Comparison of ENCODE assay signal across 10 mouse cellular contexts in genomic region chr4:145229524-145230163, GRCm38 (mm10). TPM values are rescaled to one million over a fixed set of nuclear protein-coding genes. Genes with fewer than 3 reads are reported as not detected.
DNase-seq lines count a peak whose midpoint lies in the region; ATAC-seq and TF ChIP-seq lines count a peak whose summit lies in the region.
"Had no signal": no experiment of that assay in that cellular context is flagged by ENCODE, and none has a peak within 500 bp of the region (broad histone marks: within the 10 kb centered on the region; RNA-seq: fewer than 3 reads in every experiment).

No protein-coding gene starts in this region.

- peak; percentile 72; the same call in 1 of the 2 replicates for ATAC-seq in heart, embryonic 11.5 days (replicated peaks; ENCODE audit: insufficient number of reproducible peaks, low FRiP score, low TSS enrichment)
- ATAC-seq in erythroid progenitor cell, adult 5-6 weeks (replicated peaks; ENCODE audit: low FRiP score, poor library complexity, severe bottlenecking): no peak
- no peak for ATAC-seq in monocyte, adult 5-6 weeks (replicated peaks; ENCODE audit: insufficient number of reproducible peaks, low FRiP score, low TSS enrichment, poor library complexity, severe bottlenecking)

- no peak for TF ChIP-seq CTCF in gastrocnemius, adult 2 months (IDR thresholded peaks at IDR 0.05)

- 80% methylated on average over 5 of the region's 5 CpGs for WGBS in heart, embryonic 11.5 days (ENCODE audit: insufficient replicate concordance)

- no peak overlapping the region for H3K9ac ChIP-seq in heart, embryonic 11.5 days (ENCODE audit: low read depth, low read length)
- H3K9ac ChIP-seq: midbrain, embryonic 12.5 days had no signal

- H3K9me3 ChIP-seq in heart, embryonic 11.5 days (replicated peaks; ENCODE audit: control insufficient read depth, low read length): no peaks in the 10 kb centered on the region
- H3K9me3 ChIP-seq: midbrain, embryonic 12.5 days had no signal

- H3K4me2 ChIP-seq in heart, embryonic 11.5 days: no peak overlapping the region
- H3K4me2 ChIP-seq: midbrain, embryonic 12.5 days had no signal

- intact Hi-C loops in gastrocnemius, adult 2 months (cut with DNase I): no loop called here

- no peak overlapping the region for H3K4me3 ChIP-seq in gastrocnemius, adult 2 months
- no peak overlapping the region for H3K4me3 ChIP-seq in heart, embryonic 11.5 days (ENCODE audit: low read depth, low read length)
- H3K4me3 ChIP-seq: midbrain, embryonic 12.5 days had no signal

- peak overlapping the region; percentile 61 for H3K27ac ChIP-seq in gastrocnemius, adult 2 months
- no peak overlapping the region for H3K27ac ChIP-seq in heart, embryonic 11.5 days (ENCODE audit: low read depth, low read length)
- H3K27ac ChIP-seq: midbrain, embryonic 12.5 days had no signal

- H3K4me1 ChIP-seq in heart, embryonic 11.5 days (ENCODE audit: control insufficient read depth, insufficient read depth, low read length): no peaks in the 10 kb centered on the region; the same call in 1 of the 2 replicates

- DNase-seq in gastrocnemius, adult 2 months: no peak
- no peak for DNase-seq in gastrocnemius, adult 8-10 months (ENCODE audit: low spot score in 2 of 2)
- DNase-seq in 3T3-L1 (ENCODE audit: low read depth, low spot score): peak; percentile 93
- peak; percentile 50 for DNase-seq in lung, postnatal 10 days
- no peak for DNase-seq in ovary, adult 18-20 months (ENCODE audit: low spot score)

- H3K27me3 ChIP-seq in heart, embryonic 11.5 days (ENCODE audit: control insufficient read depth, insufficient read depth, low read length): no peaks in the 10 kb centered on the region
- H3K27me3 ChIP-seq: CH12.LX; midbrain, embryonic 12.5 days had no signal

- no peaks in the 10 kb centered on the region for H3K36me3 ChIP-seq in heart, embryonic 11.5 days (ENCODE audit: control insufficient read depth, insufficient read depth, low read length)
- H3K36me3 ChIP-seq: midbrain, embryonic 12.5 days had no signal

RNA-seq across cellular contexts. Expression of gene Tnfrsf1b, which starts 17.0 kb away (rescaled TPM):
- 1 to 10 TPM; 2.5 to 3.0 TPM for total RNA-seq in gastrocnemius, adult 2 months (2021)
- total RNA-seq in gastrocnemius, adult 8-10 months (2022): 1 to 10 TPM; 1.4 to 1.8 (median 1.6) TPM
- 2.3 and 3.8 TPM in 2 replicates for polyA plus RNA-seq in heart, embryonic 11.5 days (2014; fragmentation: Nextera tagmentation; extraction: Ambion mirVana)
- 7.6 and 23.1 TPM in 2 replicates for total RNA-seq in erythroid progenitor cell, adult 5-6 weeks (2015; ENCODE audit: low replicate concordance)
- 6.3 and 8.2 TPM in 2 replicates for total RNA-seq in erythroid progenitor cell, adult 5-6 weeks (2017; ENCODE audit: low replicate concordance)
- 343 to 455 TPM (median 362 TPM) in 3 replicates for total RNA-seq in monocyte, adult 5-6 weeks (2017)

RNA-seq across cellular contexts. Expression of gene Vps13d, which starts 34.8 kb away (rescaled TPM):
- 10 to 100 TPM; 35.6 to 37.0 TPM for total RNA-seq in gastrocnemius, adult 2 months (2021)
- 10 to 100 TPM; 32.5 to 42.0 (median 36.7) TPM for total RNA-seq in gastrocnemius, adult 8-10 months (2022)
- polyA plus RNA-seq in heart, embryonic 11.5 days (2014; fragmentation: Nextera tagmentation; extraction: Ambion mirVana): 10.5 and 12.0 TPM in 2 replicates
- total RNA-seq in erythroid progenitor cell, adult 5-6 weeks (2015; ENCODE audit: low replicate concordance): 46.9 and 54.5 TPM in 2 replicates
- total RNA-seq in erythroid progenitor cell, adult 5-6 weeks (2017; ENCODE audit: low replicate concordance): 65.3 and 66.2 TPM in 2 replicates
- 36.6 to 103 TPM (median 38.8 TPM) in 3 replicates for total RNA-seq in monocyte, adult 5-6 weeks (2017)

Comparison
In these comparisons a context has a peak if more than half of its experiments do, and no peak if none do; other contexts are left out.
1. DNase-seq: peak in 3T3-L1 (single experiment) and lung, postnatal 10 days (single experiment); none in gastrocnemius, adult 2 months (single experiment), gastrocnemius, adult 8-10 months (0 of 2) and ovary, adult 18-20 months (single experiment).
2. RNA of gene Tnfrsf1b, which starts 17.0 kb away (total RNA-seq): 343 to 455 TPM in monocyte, adult 5-6 weeks; 6.3 to 23.1 TPM in erythroid progenitor cell, adult 5-6 weeks, 2.5 to 3.0 TPM in gastrocnemius, adult 2 months and 1.4 to 1.8 TPM in gastrocnemius, adult 8-10 months; every median in the first group is over 10 times any median in the second.